Mouse (Mus musculus) embryonic fibroblast, embryonic 13.5 days (primary cell): ENCODE data around the gene Ldlr.

Experiments
- CTCF ChIP-seq: IDR thresholded peaks from 2 replicates; pipeline ENCODE4 v1.5.1; 2011; ENCODE audit warnings: mild to moderate bottlenecking, control low read depth, low read length, moderate library complexity, borderline replicate concordance; ENCODE audit not compliant: insufficient read depth
- POLR2A ChIP-seq: IDR thresholded peaks from 2 replicates; pipeline ENCODE4 v1.6.1; 2011; ENCODE audit warnings: low read depth, mild to moderate bottlenecking, control low read depth, low read length, moderate library complexity

DNA sequence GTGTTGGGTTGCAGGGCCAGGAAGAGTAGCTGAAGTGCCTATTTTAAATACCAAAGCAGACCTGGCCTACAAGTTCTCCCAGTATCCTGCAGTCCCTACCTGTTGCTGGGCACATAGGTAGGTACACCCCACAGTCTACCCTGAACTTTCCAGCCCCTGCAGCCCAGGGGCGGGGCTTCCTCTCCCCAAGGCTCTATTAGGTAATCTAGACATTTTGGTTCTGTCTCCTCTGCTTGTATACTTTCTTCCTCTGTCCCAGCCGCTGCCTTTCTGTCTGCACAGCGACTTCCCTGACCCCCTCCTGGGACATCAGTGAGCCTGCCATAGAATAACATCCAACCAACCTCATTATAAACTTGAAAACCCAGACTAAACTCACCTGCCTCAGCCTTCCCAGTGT, 27.1 kb downstream of the Ldlr start:
- TF ChIP-seq CTCF, result no peak
- no peak for TF ChIP-seq POLR2A
